Mouse (Mus musculus) cortical plate, adult 2 months (tissue): ENCODE data around the gene Nkx2-3. TPM values are rescaled to one million over a fixed set of nuclear protein-coding genes. Genes with fewer than 3 reads are reported as not detected.

Experiments used
- H3K27ac ChIP-seq: fragments of 200-500 bp; 2 replicates; pipeline ENCODE4 v1.5.1; 2012; ENCODE audit warnings: low read length, control low read depth, inconsistent platforms; ENCODE audit not compliant: insufficient read depth
- H3K4me1 ChIP-seq: fragments of 200-500 bp; 2 replicates; pipeline ENCODE4 v1.6.1; 2011; ENCODE audit warnings: low read length; ENCODE audit not compliant: control insufficient read depth, insufficient read depth
- H3K4me3 ChIP-seq: fragments of 200-500 bp; 2 replicates; pipeline ENCODE4 v1.5.1; 2011; ENCODE audit warnings: mild to moderate bottlenecking, low read length, control low read depth; ENCODE audit not compliant: insufficient read depth
- CTCF ChIP-seq: fragments of 200-500 bp; IDR thresholded peaks from 2 replicates; pipeline ENCODE4 v1.5.1; 2011; ENCODE audit warnings: mild to moderate bottlenecking, control low read depth, low read length; ENCODE audit not compliant: insufficient read depth; ENCODE audit errors: extremely low read depth
- POLR2A ChIP-seq: fragments of 200-500 bp; IDR thresholded peaks from 2 replicates; pipeline ENCODE4 v1.6.1; 2011; ENCODE audit warnings: mild to moderate bottlenecking, low read length, control low read depth; ENCODE audit not compliant: insufficient read depth; ENCODE audit errors: extremely low read depth
- polyA plus RNA-seq: library from polyadenylated mRNA; depleted of rRNA; stranded (reverse); fragments of >200 nt; gene quantifications from 2 replicates; pipeline ENCODE4 v1.2.3, GENCODE M21; 2012

The Nkx2-3 gene
- polyA plus RNA-seq, 1 experiment: not detected

DNA sequence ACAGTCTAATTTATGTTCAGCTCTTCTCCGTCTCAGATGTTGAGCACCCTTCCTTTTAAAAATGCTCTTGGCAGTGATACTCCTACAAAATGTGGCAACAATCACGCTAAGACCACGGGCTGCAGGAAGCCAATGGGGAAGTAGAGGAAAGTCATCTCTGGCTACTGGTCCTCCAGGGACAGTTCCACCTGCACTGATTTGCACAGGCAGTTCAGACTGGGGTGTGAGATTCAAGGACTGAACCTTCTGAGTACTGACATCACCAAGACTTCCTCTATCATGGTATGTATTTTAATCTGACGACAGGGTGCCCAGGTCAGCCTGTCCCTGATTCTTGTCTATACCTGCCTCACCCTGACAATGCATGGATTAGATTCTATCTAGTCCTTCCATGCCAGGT lies 20.1 kb upstream of the Nkx2-3 start:
- Histone ChIP-seq H3K4me3 (no peak overlapping the region), H3K4me1 (no peaks in the 10 kb centered on the region), H3K27ac (no peak overlapping the region)
- no peak for TF ChIP-seq POLR2A
- no peak for TF ChIP-seq CTCF

DNA sequence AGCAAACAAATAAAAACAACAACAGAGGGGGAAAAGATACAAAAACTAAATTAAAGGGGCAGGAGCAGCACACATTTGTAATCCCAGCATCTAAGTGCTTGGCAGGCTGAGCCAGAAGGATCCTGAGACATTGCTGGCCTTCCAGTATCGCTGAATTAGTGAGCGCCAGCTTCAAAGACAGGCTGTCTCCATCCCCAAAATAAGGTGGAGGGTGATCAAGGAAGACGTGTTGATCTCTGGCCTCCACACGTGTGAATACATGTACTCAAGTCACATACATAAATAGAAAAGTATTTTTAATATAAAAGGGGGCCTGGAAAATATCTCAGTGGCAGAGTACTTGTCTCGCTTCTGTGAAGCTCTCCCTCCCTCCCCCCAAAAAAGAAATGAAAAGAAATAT lies 15.1 kb upstream of the Nkx2-3 start:
- TF ChIP-seq POLR2A (no peak), CTCF (no peak)
- H3K27ac ChIP-seq: no peak overlapping the region

DNA sequence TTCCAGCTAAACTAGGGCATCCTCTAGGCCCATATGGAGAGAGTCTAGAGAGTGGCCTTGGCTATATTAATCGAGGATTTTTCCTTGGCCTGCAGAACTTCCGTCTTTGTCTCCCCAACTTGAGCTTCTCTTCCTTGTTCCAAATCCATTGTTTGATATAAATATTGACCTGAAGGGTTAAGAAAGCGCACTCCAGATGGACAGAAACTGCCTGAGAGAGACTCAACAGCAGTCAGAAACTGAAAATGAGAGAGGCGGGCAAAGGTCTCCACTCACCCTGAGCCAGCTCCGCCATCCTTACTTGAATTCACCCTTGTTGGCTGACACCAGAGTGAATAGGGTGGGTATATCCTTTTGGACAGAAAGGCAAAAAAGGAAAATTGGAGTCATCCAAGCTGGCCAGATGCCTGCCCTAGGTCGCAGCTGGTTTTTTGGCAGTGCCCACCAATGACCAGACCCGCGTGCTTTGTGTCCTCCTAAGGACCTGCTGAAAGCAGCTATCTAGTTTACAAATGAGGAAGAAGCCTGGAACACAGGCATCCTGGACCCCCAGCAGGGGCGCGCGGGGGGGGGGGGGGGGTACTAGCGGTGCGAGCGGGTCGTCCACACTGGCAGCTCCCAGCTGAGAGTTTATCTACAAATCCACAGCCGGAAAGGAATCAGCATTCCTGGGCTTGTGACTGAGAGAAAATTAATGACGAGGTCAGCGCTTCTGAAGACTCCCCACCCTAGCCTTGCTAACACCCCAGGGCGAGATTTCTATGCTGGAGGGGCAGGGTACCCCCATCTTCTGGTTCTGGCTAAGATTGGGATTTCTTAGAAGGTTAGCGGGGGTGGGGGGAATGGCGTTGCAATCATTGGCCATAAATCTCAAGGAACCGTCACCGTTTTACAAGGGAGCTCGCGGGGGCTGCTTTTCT lies 13.1 kb upstream of the Nkx2-3 start:
- H3K4me1 ChIP-seq: no peaks in the 10 kb centered on the region
- no peak overlapping the region for H3K27ac ChIP-seq
- no peak overlapping the region for H3K4me3 ChIP-seq
- no peak for TF ChIP-seq CTCF
- TF ChIP-seq POLR2A: no peak

More for the DNA sequence above, 15.1 kb upstream of the Nkx2-3 start:
- Histone ChIP-seq H3K4me3 (no peak overlapping the region), H3K4me1 (no peaks in the 10 kb centered on the region)

DNA sequence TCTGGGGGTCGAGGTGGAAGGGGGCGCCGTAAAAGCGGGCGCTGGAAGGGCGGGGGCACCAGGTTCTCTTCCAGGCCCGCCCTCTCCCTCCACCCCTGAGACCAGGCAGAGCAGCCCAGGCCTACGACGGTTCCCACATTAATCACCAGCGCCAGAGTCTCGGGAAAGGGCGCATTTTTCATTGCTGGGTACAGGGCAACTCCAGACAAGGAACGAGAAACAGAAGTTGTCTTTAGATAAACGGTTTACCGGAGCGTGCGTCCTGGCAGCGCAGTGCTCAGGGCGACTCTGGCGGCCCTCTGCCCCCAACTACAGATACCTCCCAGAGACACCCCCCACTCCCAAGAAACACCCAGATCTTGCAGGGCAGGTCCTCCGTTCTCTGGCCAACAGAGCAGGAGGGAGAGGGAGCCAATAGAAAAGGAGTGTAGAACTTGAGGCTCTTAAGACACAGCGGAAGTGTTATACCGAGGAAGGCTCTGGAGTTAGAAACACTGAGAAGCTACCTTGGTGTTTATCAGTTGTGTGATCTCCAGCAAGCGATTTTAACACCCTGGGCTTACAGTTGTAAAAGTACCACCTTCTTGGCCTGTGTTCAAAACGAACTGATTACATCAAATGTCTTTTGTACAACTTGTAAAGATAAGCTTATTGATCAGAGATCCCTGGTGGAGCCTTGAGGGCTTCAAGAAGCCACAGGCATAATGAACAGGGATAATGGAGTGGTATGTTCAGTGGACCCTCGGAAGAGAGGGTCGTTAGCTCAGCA lies 12.2 kb upstream of the Nkx2-3 start:
- TF ChIP-seq POLR2A (no peak), CTCF (no peak)
- H3K27ac ChIP-seq: no peak overlapping the region
- H3K4me3 ChIP-seq: no peak overlapping the region
- no peaks in the 10 kb centered on the region for H3K4me1 ChIP-seq

DNA sequence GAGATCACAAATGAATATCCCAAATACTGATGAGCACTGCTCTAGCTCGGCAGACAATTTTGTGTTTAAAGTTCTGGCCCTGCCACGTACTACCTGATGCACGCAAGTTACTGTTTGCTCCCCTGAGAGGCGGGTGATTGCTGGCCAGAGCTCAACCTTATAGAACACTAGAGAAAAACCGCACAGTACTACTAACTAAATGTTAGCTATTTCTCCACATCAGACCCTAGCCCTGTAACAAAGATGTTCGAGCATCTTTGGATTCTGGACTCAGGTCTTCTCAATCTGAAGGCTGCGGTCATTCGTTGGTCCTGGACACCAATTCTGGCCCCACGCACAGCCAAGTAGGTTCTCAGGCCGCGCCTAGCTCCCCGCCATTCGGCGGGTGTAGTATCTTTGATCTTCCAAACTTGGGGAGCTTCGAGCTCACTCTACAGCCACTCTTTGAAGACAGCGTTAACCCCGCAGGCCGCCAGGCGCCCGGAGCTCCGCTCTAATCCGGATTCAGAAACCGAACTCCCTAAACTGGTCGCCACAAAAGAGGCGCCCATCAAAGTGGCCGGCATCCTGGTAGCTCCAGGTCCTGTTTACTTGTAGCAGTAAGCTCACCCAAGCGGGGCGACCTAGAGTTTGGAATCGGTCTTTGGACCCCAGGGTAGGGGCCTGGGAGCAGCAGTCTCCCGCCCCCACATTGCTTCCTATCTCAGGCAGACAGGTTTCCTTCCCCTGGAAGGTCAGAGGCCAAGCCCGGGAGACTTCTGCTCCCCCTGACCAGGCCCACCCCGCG lies 11.4 kb upstream of the Nkx2-3 start:
- H3K4me1 ChIP-seq: no peaks in the 10 kb centered on the region
- no peak overlapping the region for H3K4me3 ChIP-seq
- H3K27ac ChIP-seq: no peak overlapping the region
- TF ChIP-seq POLR2A: no peak
- TF ChIP-seq CTCF: no peak

DNA sequence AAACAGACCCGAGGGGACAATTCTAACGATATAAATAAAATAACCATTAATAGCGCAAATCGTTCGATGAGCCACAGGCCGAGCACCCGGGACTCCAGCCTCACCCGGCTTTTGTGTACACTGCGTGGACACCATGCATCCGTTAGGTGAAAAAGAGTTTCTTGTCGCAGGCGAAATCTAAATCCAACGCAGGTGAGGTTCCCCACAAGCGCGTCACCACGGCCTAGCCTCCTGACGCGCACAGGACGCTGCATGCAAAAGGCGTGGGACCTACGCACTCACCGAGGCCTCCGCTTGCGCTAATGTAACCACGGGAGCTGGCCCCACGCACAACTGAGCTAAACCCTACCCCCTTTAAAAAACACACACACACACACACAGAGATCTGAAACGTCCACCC lies 10.7 kb upstream of the Nkx2-3 start:
- TF ChIP-seq CTCF (no peak), POLR2A (no peak)
- Histone ChIP-seq H3K4me1 (no peaks in the 10 kb centered on the region), H3K4me3 (no peak overlapping the region), H3K27ac (no peak overlapping the region)

DNA sequence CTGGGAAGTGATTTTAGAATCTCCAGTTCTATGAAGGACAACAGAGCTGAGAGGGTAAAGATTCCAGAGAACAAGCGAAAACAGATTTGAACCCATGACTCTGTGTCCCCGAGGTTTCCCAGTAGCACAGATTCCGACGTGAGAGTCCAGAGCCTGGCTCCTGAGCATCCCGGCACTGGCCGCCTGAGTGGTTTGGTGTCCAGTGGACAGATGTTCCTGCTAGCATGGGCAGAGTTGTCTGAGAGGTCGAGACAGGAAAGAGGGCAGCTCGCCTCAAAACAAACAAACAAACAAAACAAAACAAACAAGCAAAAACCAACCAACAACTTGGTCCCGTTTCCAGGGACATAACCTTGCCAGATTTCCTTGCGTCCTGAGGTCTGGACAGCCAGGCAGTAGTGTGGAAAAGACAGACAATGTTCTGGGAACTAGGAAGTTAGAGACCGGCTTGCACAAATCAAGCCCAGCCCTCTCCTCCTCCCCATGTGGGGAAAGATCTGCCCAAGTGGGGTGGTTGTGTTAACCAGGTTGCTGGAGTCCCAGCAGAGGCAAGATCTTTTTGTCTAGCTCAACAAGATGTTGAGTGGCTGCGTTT lies 10.0 kb upstream of the Nkx2-3 start:
- Histone ChIP-seq H3K4me1 (no peaks in the 10 kb centered on the region), H3K4me3 (no peak overlapping the region), H3K27ac (no peak overlapping the region)
- TF ChIP-seq POLR2A (no peak), CTCF (no peak)

DNA sequence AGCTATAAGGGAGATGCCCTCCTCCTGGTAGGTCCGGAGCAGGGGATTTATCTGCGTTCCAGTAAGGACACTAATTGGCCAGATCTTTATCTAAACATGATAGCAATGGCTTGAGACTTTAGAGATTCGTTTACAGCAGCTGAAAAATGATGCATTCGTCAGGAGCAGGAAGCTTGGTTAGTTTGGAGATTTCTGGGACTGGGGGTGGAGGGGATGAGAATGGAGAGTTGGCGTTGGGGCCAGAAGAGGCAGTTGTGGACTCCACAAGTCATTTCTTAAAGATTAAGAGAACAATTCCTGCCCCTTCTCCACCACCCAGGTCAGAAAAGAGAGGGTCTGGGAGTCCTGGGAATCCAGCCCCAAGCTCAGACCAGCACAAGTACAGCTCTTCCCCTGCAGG lies 8.6 kb upstream of the Nkx2-3 start:
- Histone ChIP-seq H3K27ac (no peak overlapping the region), H3K4me3 (no peak overlapping the region), H3K4me1 (no peaks in the 10 kb centered on the region)
- TF ChIP-seq CTCF: no peak
- no peak for TF ChIP-seq POLR2A
